Mouse (Mus musculus) lung, postnatal 14 days (tissue): ENCODE data around the gene Trim71.

ENCODE experiments used
- DNase-seq: peaks from one replicate; pipeline ENCODE4 v3.0.0; 2021

Gene Trim71

GRCm38 (mm10) chr9:114468701-114469100 is 95.5 kb downstream of the Trim71 start:
- DNase-seq: no peak

GRCm38 (mm10) chr9:114468217-114468616 is 96.0 kb downstream of the Trim71 start:
- DNase-seq: no peak

GRCm38 (mm10) chr9:114466871-114467270 is 97.3 kb downstream of the Trim71 start:
- DNase-seq: no peak

DNA sequence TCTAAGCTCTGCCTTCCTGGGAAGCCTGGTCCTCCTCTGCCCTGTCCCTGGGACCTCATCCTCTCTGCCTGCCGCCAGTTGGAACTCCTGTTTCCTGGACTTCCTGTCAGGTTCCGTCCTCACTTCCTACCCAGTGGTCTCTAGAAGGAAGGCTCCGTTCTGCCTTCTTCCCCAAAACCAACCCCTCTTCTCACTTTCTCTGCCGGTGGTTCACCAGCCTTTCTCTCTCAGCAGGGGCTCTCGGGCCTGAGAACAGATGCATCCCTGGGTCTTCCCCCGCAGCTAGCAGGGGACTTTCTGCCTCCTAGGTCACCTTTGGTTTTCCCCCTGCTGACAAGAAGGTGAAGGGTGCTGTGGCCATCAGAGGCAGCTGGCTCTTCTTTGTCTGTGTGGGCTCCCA is 98.7 kb downstream of the Trim71 start:
- no peak for DNase-seq

DNA sequence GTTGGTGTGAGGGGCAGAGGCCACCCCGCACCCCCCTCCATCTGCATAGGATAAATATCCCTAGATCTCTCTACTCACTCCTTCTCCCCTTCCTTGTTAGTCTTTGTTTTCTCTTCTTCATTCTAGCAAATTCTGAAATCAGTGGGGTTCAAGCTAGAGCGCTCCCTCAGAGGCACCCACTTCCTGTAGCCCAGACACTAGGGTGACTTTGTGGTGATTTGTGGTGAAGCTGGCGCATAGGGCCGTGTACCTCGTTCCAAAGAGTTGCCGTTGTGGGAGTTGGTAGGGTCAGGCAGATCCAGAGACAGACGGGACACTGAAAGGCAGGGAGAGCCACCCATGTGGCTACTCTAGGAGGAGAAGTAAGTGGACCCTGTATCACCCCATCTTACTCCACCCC is 101.6 kb downstream of the Trim71 start:
- no peak for DNase-seq

DNA sequence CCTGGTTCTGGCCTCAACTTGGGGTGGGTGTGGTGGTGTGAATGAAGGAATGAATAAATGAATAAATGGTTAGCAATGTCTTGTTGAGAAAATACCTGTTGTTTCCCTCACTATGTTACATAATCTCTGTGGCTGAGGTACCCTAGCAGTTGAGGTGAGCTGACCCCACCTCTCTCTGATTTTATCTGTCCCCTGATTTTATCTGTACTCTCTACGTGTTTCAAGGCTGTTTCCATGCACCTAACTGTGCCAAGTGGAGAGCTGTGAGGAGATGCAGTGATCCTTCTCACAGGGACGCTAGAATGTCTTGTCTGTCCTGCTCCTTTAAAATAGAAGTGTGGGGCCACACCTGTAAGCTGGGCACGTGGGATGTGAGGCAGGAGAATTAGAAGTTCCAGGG is 105.7 kb downstream of the Trim71 start:
- no peak for DNase-seq
